Mouse (Mus musculus) thymus, adult 2 months (tissue): ENCODE measurements around the gene Notch3. TPM values are rescaled to one million over a fixed set of nuclear protein-coding genes. Genes with fewer than 3 reads are reported as not detected.
"Not testable (repeated sequence)": the region's sequence is repeated elsewhere in the genome, so short reads cannot be mapped to it uniquely, and the experiment has no call there.

ENCODE experiments used
- DNase-seq: peaks from one replicate; pipeline ENCODE4 v3.0.0; 2021
- H3K27ac ChIP-seq: fragments of 200-500 bp; 2 replicates; pipeline ENCODE4 v1.5.1; 2012; ENCODE audit warnings: low read length, control low read depth; ENCODE audit not compliant: control insufficient read depth, insufficient read depth
- H3K27me3 ChIP-seq: fragments of 200-500 bp; 2 replicates; pipeline ENCODE4 v1.6.1; 2012; ENCODE audit warnings: mild to moderate bottlenecking, low read length, moderate library complexity, mixed read lengths; ENCODE audit not compliant: control insufficient read depth, insufficient read depth
- H3K36me3 ChIP-seq: fragments of 200-500 bp; 2 replicates; pipeline ENCODE4 v1.6.1; 2012; ENCODE audit warnings: mild to moderate bottlenecking, low read length, moderate library complexity; ENCODE audit not compliant: control insufficient read depth, insufficient read depth
- H3K4me1 ChIP-seq: fragments of 200-500 bp; replicated peaks from 2 replicates; pipeline ENCODE4 v1.6.1; 2012; ENCODE audit warnings: low read length; ENCODE audit not compliant: control insufficient read depth, insufficient read depth
- H3K4me3 ChIP-seq: fragments of 200-500 bp; 2 replicates; pipeline ENCODE4 v1.5.1; 2012; ENCODE audit warnings: mild to moderate bottlenecking, low read length, control low read depth, moderate library complexity; ENCODE audit not compliant: control insufficient read depth, insufficient read depth
- CTCF ChIP-seq: fragments of 200-500 bp; IDR thresholded peaks from 2 replicates; pipeline ENCODE4 v1.5.1; 2012; ENCODE audit warnings: mild to moderate bottlenecking, control low read depth, low read length, moderate library complexity, borderline replicate concordance; ENCODE audit not compliant: control insufficient read depth, poor library complexity, insufficient read depth; ENCODE audit errors: extremely low read depth
- POLR2A ChIP-seq: fragments of 200-500 bp; IDR thresholded peaks from 2 replicates; pipeline ENCODE4 v1.6.1; 2012; ENCODE audit warnings: mild to moderate bottlenecking, low read length, control low read depth, moderate library complexity; ENCODE audit not compliant: control insufficient read depth, poor library complexity, insufficient read depth; ENCODE audit errors: extremely low read depth
- WGBS: fragments of 180-500 bp; shearing (Covaris S2); methylation state at CpG from one replicate; pipeline ENCODE4 v1.1.7; 2018; 5-methylcytosine and 5-hydroxymethylcytosine counted together
- polyA plus RNA-seq: library from polyadenylated mRNA; depleted of rRNA; stranded (reverse); fragments of >200 nt; gene quantifications from 2 replicates; pipeline ENCODE4 v1.2.3, GENCODE M21; 2012

Gene Notch3
- polyA plus RNA-seq, 1 experiment, result 63.0 TPM

DNA sequence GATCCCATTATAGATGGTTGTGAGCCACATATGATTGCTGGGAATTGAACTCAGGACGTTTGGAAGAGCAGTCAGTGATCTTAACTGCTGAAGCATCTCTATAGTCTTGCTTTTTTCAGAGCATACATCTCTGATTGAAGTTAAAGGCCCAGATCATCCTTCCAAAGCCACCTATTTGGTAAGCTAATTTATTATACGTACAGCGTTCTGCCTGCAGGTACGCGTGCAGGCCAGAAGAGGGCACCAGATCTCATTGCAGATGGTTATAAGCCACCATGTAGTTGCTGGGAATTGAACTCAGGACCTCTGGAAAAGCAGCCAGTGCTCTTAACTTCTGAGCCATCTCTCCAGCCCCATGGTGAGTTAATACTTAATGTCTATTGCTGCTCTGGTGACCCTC is 73.8 kb downstream of the Notch3 start:
- Histone ChIP-seq H3K36me3 (no peaks in the 10 kb centered on the region), H3K4me3 (no peak overlapping the region), H3K4me1 (peaks cover 9% of the 10 kb centered on the region), H3K27me3 (no peaks in the 10 kb centered on the region), H3K27ac (no peak overlapping the region)
- WGBS, result 93% methylated on average over 5 of the region's 5 CpGs
- DNase-seq, result no peak
- TF ChIP-seq POLR2A, result no peak
- TF ChIP-seq CTCF, result no peak

- no peak overlapping the region for H3K4me3 ChIP-seq
- H3K27ac ChIP-seq, result no peak overlapping the region
- WGBS, result 88% methylated on average over 1 of the region's 1 CpGs
- DNase-seq, result no peak
- H3K4me1 ChIP-seq, result peaks cover 9% of the 10 kb centered on the region
- TF ChIP-seq POLR2A (no peak), CTCF (no peak)
- no peaks in the 10 kb centered on the region for H3K36me3 ChIP-seq
- no peaks in the 10 kb centered on the region for H3K27me3 ChIP-seq
These were observed 74.4 kb downstream of the Notch3 start for GRCm38 (mm10) chr17:32092241-32092619.

- not testable (repeated sequence) for H3K27me3 ChIP-seq, H3K36me3 ChIP-seq, H3K4me1 ChIP-seq, H3K27ac ChIP-seq
- peak; percentile 92 for DNase-seq
- 15% methylated on average over 16 of the region's 16 CpGs for WGBS
- peak overlapping the region; percentile 58 for H3K4me3 ChIP-seq
- peak; percentile 47; the same call in 1 of the 2 replicates for TF ChIP-seq POLR2A
These were observed 75.0 kb downstream of the Notch3 start for GRCm38 (mm10) chr17:32091364-32092240.

DNA sequence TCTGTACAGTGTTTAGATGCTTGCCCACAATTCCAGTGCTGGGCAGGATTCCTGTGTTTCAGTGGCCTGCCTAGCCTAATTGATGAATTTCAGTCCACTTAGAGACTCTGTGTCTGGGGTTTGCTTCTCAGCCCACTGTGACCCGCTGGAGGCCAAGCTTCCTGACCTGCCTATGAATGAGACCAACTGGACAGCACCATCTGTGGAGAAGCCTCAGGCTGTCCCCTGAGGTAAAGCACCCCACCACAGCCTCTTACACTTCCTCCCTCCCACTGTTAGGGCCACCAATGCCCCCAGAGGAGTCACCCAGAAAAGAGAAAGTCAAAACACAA is 75.7 kb downstream of the Notch3 start:
- peak overlapping the region; percentile 58 for H3K4me3 ChIP-seq
- H3K36me3 ChIP-seq, result no peaks in the 10 kb centered on the region
- no peaks in the 10 kb centered on the region for H3K27me3 ChIP-seq
- TF ChIP-seq CTCF (no peak), POLR2A (no peak)
- 27% methylated on average over 1 of the region's 1 CpGs for WGBS
- DNase-seq, result no peak
- H3K27ac ChIP-seq, result peak overlapping the region; percentile 25; the same call in 1 of the 2 replicates
- peaks cover 9% of the 10 kb centered on the region for H3K4me1 ChIP-seq

- Histone ChIP-seq H3K27ac (no peak overlapping the region), H3K36me3 (no peaks in the 10 kb centered on the region), H3K27me3 (no peaks in the 10 kb centered on the region), H3K4me1 (peaks cover 9% of the 10 kb centered on the region), H3K4me3 (no peak overlapping the region)
- DNase-seq, result no peak
- TF ChIP-seq CTCF (no peak), POLR2A (no peak)
- 100% methylated on average over 2 of the region's 2 CpGs for WGBS
These were observed 79.6 kb downstream of the Notch3 start for GRCm38 (mm10) chr17:32087069-32087468.

DNA sequence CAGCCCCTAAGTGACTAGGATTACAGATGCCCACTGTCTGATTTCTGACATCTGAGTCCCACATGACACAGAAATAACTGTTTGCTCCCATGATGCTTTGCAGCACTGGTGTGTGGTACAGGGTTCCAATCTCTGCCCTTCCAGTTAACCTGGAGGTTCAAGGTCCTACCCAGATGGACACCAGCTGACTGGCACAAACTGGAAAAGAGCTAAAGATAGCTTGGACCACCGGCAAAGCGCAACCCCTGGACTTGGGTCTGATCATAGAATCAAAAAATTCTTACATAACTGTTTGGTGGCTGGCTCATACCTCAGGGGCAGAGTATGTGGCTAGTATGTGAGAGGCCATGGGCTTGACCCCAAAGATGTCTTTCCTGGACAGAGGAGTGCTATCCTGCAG is 83.3 kb downstream of the Notch3 start:
- no peaks in the 10 kb centered on the region for H3K4me1 ChIP-seq
- 100% methylated on average over 2 of the region's 2 CpGs for WGBS
- no peak overlapping the region for H3K4me3 ChIP-seq
- no peaks in the 10 kb centered on the region for H3K27me3 ChIP-seq
- no peak overlapping the region for H3K27ac ChIP-seq
- no peak for TF ChIP-seq CTCF
- TF ChIP-seq POLR2A, result no peak
- no peak for DNase-seq
- no peaks in the 10 kb centered on the region for H3K36me3 ChIP-seq
